Mouse (Mus musculus) lung, postnatal 10 days (tissue): Measurements from ENCODE around the gene Prkar2a.
A peak's percentile ranks its signal among the peaks of the same experiment; 100 is the strongest.

ENCODE experiments used
- DNase-seq: peaks from one replicate; pipeline ENCODE4 v3.0.0; 2021

Gene Prkar2a

DNA sequence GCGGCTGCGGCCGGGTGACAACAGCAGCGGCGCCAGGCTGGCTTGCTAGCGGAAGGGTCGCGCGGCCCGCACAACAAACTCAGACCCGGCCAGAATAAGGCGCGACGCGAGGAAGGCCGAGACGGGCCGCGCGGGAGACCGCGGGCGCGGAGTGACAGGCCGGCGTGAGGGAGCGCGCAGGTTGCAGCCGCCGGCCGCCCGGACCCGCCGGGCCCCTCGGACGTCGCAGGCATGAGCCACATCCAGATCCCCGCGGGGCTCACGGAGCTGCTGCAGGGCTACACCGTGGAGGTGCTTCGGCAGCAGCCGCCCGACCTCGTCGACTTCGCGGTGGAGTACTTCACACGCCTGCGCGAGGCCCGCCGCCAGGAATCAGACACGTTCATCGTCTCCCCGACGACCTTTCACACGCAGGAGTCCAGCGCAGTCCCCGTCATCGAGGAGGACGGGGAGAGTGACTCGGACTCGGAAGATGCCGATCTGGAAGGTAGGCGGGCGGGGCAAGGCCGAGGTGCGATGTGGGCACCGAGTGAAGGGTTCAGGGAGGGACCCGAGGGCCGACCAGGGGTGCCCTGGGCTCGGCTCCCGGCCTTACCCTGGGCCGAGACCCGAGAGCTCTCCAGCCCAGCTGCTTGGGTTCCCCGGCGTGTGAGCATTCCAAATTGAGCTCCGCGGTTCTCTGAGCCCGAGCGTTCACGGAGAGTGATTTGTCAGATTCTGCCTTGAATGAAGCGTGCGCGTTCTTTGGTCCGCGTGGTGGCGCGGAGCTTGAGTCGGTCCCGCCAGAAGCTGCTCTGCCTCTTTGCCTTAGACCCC lies 3.3 kb downstream of the Prkar2a start:
- DNase-seq: peak; percentile 69

DNA sequence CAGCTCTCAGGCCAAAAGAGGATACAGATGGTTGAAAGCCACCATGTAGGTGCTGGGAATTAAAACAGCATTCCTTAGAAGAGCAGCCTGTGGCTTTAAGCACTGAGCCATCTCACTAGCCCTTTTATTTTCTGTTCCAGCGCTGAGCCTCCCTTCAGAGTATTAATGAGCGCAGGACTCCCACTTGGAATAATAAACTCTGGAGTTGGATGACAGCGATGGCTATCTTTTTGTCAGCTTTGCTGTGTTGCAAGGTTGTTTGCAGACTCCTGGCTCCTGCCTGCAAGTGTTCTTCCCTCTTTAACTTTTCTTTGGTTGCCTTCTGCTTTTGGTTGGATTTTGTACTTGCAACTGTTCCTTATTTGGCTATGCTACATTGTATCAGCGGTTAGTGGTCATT lies 4.8 kb downstream of the Prkar2a start:
- no peak for DNase-seq

DNA sequence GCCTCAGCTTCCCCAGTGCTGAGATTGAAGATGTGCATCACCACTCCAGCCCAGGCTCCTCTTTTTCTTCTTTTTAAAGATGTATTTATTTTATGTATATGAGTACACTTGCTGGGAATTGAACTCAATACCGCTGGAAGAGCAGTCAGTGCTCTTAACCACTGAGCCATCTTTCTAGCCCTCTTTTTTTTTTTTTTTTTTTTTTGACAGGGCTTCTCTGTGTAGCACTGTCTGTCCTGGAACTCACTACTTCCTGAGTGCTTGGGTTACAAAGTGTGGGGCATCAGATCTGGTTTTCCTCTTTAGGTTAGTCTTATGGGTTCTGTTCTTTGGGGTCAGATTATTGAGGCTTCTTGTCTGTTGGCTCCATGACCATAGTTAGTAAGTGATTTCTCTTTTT lies 5.4 kb downstream of the Prkar2a start:
- no peak for DNase-seq

DNA sequence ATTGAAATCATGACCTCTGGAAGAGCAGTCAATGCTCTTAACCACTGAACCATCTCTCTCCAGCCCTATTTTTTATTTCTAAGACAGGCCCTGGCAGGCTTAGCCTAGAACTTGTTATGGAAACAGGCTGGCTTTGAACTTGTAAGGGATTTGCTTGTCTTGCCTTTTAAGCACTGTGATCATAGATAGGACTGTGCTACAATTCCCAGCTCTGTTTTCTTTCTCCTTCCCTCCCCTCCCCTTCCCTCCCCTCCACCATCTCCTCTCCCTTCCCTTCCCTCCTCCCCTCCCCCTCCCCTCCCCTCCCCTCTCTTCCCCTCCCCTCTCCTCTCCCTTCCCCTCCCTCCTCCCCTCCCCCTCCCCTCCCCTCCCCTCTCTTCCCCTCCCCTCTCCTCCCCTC lies 13.4 kb downstream of the Prkar2a start:
- no peak for DNase-seq

DNA sequence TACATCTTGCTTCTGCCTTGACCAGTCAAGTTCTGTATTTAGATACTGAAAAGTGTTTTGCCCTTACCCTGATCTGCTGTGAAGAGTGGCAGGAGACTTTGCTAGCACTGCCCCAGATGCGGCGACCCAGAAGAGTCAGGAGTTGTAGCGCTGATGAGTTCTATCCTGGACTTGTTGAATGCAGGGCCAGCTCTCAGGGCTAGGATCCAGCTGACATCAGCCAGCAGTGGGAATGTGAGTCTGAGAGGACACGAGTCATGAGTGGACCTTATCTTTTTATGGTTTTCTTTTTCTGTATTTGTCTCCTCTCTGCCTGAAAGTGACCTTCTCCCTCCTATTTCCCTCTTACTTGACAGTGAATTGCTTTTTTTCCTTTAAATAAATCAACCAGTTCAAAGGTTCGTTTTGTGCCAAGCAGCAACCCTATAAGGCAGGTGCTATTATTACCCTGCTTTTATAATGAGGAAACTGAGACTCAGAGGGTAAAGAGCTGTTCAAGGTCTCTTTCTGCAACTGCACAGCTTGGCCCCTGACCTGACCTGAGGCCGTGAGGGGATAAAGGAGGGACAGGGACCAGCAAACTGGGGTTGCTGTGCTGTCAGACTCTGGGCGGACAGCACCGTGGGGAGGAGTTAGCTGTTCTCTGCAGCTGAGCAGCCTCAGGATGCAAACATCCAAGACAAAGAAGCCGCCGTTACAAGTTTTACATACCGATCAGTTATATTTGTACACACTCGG lies 14.4 kb downstream of the Prkar2a start:
- peak; percentile 25 for DNase-seq

DNA sequence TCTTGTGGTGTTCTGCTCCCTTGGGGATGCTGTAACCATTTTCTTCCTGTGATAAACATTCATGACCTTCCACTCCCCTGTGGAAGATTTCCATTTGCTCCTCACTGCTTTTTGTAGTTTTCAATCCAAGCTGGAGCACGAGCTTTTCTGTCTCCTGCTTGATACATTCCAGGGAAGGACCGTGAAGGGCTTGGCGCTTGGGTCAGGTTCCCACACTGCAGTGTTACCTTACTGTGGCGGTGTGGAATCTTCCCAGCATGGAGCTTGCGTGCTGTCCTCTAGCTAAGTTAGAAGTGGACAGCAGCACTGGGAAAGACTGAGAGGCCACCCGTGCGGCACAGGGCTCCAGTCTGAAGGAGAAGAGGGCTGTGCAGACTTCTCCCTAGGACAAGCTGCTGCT lies 15.5 kb downstream of the Prkar2a start:
- DNase-seq: no peak

DNA sequence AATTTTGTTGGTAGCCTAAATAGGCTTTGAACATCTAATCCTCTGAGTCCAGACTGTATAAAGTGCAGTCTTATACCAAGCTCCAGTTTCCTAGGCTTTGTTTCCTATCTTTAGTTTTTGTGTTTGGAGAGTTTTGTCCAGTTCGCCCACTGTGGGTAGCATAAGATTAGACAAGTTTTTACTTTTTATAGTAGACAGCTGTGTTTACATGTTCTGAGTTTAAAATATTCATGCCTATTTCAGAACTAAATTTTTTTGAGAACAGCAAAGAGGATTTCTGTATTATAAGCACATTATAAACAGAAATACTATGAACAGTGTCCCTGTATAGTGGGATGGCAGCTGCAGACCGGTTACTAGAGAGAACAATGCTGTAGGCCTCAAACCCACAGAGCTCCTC lies 18.1 kb downstream of the Prkar2a start:
- DNase-seq: no peak

DNA sequence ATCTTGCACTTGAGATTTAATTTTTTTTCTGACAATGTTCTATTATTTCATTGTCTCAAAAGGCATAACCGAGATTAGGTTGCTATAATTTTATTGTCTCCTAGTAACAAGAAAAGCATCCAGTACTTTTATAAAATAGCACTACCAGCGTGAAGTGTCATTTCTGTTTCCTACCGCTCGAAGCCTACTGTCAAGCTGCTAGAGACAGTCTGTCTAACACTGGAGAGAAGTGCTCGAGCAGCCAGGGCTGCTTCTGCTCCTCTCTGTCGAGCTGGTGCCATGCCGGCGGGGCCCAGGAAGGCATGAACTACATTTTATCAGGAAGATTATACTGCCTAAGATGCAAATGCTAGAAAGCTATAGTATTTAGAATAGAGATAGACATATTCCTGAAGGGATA lies 19.7 kb downstream of the Prkar2a start:
- no peak for DNase-seq

DNA sequence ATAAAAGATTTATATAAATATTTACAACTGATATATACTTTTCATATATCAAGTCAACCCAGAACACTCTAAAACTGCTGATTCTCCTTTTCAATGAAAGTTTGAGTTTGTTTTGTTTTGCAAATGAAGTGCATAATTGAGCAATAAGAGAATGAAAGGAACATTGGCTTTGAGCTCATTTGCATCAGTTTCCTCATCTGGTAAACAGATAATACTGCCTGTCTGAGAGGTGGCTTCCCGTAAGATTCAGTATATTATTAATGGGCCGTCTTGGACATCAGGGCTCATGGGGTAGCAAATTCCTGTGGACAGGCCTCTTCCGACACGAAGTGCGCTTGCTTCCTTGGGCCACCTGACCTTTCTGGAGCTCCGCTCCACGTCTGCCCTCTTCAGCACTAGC lies 21.7 kb downstream of the Prkar2a start:
- DNase-seq: no peak

DNA sequence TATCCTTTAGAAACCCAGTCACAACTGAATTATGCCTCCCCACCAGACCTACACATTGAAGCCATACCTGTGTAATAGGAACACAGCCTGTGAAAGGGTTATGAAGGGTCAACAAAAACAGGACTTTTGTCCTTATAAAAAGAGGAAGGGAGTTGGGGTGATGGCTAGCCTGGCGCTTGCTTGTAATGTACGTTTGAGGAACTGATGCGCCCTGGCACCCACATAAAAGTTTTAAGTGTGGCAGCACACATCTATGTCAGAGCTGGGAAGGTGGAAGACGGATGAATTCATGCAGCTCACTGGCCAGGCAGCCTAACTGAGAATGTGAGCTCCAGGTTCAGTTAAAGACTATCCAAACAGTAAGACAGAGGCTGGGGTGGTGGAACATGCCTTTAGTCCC lies 27.1 kb downstream of the Prkar2a start:
- no peak for DNase-seq

DNA sequence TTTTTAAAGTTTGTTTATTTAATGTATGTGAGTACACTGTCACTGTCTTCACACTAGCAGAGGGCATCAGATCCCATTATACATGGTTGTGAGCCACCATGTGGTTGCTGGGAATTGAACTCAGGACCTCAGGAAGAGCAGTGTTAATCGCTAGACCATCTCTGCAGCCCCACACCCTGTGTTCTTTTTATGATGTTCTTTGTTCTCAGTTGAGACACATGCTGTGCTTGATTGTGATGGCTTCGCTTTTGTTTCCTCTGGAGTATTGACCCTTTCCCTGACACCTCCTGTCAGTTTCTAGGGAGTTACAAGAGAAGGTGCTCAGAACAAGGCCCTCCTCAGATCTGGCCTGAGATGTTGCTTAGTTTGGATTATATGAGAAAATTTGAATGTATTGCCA lies 34.6 kb downstream of the Prkar2a start:
- DNase-seq: no peak

DNA sequence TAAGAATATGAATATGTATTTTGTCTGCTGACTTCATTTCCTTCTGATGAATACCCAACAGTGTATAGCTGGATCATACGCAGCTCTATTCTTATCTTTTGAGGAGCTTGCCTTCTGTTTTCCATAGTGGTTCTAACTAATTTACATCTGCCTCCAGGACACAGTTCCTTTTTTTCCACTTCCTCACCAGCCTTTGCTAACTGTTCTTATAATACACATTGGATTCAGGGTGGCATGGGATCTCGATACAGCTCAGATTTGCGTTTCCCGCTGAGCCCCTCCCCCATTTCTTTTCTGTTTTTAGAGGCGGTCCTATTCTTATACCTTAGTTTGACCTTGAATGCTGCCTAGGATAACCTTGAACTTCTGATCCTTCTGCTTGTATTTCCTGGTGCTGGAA lies 37.0 kb downstream of the Prkar2a start:
- no peak for DNase-seq

DNA sequence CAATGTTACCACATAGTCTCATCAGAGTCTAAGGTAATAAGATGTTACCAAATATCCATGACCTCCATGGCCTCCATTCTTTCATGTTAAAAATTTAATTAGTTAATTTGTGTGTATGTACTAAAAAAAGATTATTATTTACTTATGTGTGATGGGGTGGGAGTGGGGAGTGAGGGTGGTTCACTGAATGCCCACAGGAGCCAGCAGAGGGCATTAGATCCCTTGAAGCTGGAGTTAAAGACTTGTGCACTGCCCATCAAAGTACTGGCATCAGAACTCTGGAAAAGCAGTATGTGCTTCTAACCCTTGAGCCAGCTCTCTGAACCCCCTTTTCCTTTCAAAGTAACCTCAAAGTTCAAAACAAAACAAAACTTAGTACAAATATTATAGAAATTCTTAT lies 39.9 kb downstream of the Prkar2a start:
- DNase-seq: no peak

DNA sequence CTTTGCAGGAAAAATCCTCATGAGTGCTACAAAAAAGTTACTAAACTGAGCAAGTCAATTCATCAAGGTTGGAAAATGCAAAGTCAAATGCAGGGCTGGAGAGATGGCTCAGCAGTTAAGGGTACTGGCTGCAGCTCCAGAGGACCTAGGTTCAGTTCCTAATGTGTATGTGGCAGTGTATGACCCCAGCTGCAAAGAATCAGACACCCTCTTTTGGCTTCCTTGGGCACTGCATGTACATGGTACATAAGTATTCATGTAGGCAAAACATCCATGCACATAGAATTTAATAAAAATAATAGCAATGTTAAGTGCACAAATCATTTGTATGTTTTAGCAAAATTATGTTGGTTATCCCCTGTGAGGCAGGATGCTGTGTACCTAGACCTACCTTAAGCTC lies 43.3 kb downstream of the Prkar2a start:
- no peak for DNase-seq

DNA sequence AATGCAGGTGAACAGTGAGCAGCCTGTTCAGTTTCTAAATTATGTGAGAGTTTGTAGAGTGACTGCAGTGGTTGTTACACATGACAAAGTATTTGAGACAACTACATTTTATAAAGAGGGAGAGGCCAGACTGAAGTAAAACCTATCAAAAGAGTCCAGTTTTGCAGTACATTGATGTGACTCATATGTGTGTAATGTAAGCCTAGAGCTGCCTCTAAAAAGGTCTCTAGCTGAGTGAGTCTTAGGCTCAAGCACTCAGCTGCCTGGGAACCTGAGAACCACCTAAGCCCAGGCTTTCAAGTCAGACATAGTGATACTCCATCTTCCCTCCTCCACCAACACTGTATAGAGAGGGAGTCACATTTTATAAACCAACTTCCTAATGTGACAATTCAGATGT lies 45.5 kb downstream of the Prkar2a start:
- DNase-seq: no peak

DNA sequence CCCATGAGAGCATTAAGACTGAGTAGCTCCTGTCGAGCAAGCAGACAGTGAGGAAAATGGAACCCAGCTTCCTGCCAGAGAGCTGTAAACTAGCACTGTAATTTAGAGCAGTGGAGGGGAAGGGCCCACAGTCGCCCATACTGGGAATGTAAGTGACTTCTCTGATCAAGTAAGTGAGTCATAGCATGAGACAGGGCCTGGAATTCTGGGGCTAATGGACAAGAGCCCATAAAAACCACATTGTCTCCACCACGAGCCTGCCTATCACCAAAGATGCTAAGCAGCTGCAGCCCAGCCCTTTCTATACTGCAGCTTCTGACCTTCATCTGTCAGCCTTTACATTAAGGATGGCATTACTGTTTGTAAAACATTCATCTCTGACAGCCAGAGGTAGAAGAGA lies 50.1 kb downstream of the Prkar2a start:
- no peak for DNase-seq

DNA sequence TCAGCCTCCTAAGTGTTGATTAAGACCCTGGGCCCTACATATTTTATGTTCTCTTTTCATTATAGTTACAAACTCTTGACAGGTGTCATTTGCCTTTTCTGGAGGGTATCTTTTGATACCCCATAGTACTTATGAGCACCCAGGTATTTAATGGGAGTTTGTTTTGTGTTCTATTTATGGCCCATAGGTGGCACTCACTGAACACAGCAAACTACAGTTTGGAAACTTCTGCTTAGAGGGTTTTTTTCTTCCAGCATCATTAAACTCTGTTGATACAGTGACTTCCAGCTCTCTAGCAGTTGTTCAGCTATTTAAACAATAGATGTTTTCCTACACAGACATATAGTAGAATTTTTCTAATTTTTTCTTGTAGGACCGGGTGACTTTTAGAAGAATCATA lies 50.9 kb downstream of the Prkar2a start:
- DNase-seq: no peak

DNA sequence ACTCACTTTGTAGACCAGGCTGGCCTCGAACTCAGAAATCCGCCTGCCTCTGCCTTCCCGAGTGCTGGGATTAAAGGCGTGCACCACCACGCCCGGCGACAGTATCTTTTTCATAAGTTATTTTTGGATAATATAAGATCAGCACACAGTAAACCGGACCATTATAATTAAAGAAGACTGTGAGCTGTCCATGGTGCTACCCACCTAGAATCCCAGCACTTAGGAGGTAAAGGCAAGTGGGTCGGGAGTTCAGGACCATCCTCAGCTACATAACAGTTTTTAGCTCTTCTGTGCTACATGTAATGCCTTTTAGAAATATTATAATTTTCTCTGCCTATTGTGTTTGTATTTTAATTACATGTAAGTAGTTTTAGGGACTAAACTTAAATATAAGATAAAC lies 52.9 kb downstream of the Prkar2a start:
- no peak for DNase-seq

DNA sequence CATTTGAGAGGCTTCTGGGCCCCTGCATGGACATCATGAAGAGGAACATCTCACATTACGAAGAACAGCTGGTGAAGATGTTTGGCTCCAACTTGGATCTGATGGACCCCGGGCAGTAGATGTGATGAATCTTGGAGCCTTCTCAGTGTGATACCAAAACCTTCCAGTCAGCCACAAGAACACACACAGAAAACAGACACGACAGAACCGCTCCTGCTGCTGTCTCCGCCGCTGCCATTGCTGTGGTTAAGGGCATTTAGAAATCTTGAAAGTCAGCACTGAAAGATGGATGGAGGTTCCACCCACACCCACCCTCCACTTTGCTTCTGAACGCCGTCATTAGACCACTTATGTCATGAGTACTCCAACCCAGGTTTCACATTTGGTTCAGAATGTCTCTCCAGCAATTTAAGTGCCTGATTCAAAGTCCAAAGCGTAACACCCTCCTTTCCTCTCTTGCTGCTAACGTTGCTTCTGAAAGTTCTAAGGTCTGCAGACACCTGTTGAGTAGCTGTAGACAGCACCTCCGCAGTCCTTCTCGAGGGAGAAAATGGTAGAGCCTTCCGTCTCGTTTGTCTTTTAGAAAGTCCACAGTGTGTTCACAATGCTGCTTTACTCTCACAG lies 57.9 kb downstream of the Prkar2a start:
- DNase-seq: no peak

DNA sequence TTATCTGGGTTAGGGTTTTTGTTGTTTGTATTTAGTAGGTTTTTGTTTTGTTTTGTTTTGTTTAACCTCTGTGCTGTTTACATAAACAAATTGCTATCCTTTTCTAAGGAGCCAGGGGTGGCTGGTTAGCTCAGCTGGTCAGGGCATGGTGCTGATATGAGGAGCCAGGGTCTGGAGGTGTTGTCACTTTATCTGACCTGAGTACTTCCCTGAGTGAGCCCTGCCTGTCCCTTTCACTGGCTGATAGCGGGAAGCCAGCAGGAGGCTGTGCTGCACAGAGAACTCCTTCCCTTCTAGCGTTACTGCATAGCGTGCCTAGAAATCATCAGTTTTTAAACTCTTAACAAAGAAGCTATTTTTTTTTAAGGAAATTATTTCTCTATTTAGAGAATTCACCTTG lies 58.6 kb downstream of the Prkar2a start:
- no peak for DNase-seq

DNA sequence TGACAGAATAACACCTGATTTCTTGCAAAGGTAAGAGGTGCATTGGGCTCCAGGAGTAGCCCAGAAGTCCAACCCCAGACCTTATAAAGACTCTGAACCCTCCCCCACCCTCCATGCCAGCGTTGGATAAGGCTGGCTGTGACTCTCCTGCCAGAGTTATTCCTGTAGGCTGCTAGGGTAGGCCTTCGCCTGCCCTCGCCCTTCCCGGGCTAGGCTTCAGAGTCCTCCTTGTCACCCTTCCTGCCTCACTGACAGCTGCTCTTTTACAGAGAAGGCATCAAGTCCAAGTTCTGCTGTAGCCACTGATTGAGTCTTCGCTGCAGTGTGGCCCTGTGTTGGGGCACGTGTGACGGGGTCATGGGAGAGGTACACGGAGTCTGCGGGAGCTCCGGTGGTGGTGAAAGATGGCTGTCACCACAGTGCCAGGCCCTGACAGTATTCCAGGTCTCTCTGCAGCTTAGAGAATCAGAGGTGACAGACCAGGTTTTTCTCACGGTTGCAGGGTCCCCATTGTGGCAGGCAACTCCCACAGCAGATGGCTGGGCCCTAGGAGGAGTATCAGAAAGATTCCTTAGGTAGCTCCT lies 59.6 kb downstream of the Prkar2a start:
- DNase-seq: no peak

DNA sequence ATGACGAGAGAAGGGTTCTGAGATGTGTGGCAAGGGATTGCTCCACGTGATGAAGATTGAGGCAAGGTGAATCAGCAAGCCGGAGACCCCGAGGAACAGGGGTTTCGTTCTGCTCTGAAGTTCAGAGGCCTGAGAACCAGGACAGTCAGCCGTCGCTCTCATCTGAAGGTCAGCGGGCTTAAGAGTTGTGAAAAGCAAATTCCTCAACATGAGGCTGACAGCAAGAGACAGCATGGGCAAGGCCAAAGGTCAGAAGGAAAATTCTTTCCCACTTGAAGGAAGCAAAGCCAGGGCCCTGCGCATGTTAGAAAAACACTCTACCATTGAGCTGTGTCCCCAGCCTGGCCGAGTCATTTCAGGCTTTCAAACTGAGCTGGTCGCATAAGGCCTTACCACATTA lies 61.5 kb downstream of the Prkar2a start:
- no peak for DNase-seq

DNA sequence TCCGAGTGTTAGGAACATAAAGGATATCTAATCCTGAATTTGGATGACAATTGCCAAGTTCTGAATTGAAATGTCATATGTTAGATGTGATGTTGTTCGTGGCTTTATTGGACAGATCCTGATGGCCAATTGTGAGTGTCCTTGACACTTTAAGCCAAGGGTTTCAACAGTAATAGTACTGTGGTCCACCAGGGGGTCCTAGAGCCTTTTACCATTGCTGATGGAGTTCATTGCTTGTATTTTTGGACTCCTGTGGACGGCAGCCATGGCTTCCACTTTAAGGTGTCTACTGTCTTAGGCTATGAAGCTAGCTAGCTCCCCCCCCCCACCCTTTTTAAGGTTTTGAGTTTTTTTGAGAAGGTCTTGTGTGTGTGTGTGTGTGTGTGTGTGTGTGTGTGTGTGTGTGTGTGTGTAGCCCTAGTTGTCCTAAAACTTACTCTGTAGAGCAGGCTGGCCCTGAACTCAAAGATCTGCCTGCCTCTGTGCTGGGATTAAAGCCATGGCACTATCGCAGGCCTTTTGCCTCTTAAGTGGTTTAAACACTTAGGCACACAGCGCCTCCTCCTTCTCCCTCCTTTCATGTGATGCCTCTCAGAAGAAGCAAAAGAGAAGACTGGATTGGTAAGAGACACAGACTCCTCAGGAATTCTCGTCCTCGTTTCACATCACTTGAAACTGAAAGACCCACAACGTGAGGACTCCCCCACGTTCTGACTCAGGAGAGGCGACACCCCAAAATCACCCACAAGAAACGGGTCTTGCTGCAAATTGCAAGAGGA lies 63.2 kb downstream of the Prkar2a start:
- no peak for DNase-seq
